Mouse (Mus musculus): ENCODE results near the gene Mgat2. TPM values are rescaled to one million over a fixed set of nuclear protein-coding genes. Genes with fewer than 3 reads are reported as not detected.

The Mgat2 gene
- polyA plus RNA-seq, 1 experiment from 2014 or later = 37.0 TPM

DNA sequence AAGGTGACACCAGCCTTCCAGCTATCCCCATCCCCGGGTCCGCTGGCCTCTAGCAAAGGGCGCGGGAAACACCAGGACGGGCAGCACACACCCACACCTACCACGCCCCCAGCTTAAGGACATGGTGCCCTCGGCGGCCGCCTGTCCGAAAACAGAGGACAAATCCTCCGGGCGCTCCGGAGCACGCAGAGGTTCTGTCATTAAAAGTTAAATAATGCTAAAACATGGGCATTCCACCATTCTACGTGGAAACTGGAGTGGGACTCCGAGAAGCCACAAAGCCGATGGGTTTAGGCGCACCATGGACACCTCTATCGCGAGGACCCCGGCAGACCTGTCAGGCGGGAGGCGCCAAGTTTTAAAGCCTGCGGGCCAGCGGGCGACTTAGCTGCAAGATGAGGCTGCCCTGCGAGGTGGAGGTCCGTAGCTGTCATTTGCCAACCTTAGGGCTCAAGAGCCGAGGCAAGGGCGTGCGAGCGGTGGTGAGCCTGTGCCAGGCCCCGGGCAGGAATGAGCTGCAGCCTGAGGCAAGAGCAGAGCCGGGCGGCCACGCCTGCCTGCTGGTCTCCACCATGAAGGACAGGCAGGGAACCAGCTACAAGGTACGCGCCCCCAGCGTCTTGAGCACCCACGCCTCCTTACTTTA lies 15.4 kb upstream of the Mgat2 start, which contains the start of gene Lrr1:
Gene Lrr1, plus strand, starts transcription at position 354 of the 646 bp plus-strand sequence.
- H3K9me3 ChIP-seq (ENCODE audit: control insufficient read depth, low read length) = no peaks in the 10 kb centered on the region

DNA sequence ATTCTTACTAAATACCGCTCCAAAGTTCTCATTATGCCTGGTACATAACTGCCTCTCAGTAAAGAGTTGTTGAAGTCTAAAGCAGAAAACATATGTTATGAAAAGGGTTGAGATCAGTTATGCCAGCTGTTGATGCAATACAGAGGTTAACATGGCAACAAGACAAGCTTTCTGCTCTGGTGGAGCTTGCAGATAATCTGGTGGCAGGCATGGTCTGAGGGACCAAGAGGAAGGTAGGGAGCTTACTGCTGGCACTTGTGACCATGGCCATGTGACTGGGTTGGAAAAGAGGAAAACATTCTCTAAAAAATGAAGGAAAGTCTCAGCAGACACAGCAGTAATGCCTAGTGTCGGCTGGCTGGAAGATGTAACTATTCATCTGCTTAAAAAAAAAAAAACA lies 12.7 kb upstream of the Mgat2 start:
- ATAC-seq (ENCODE audit: insufficient read depth, low FRiP score, low TSS enrichment) = no peak
- no peak for DNase-seq (ENCODE audit: low spot score)
- H3K27me3 ChIP-seq (ENCODE audit: control insufficient read depth, insufficient read depth, low read length) = no peaks in the 10 kb centered on the region
- no peak overlapping the region for H3K4me3 ChIP-seq (ENCODE audit: low read depth, low read length)
- no peaks in the 10 kb centered on the region for H3K4me1 ChIP-seq (ENCODE audit: control insufficient read depth, insufficient read depth, low read length)
- no peak overlapping the region for H3K4me2 ChIP-seq (ENCODE audit: low read depth)
- H3K36me3 ChIP-seq (ENCODE audit: control insufficient read depth, insufficient read depth, low read length) = no peaks in the 10 kb centered on the region; the same call in 1 of the 2 replicates
- WGBS = 94% methylated on average over 2 of the region's 2 CpGs
- H3K9me3 ChIP-seq (ENCODE audit: control insufficient read depth, low read length) = no peaks in the 10 kb centered on the region
- H3K27ac ChIP-seq (ENCODE audit: low read depth, low read length) = no peak overlapping the region
- no peak overlapping the region for H3K9ac ChIP-seq (ENCODE audit: low read length)

More for the DNA sequence above, 15.4 kb upstream of the Mgat2 start, which contains the start of gene Lrr1:
- ATAC-seq (ENCODE audit: insufficient read depth, low FRiP score, low TSS enrichment) (peak; percentile 92), DNase-seq (ENCODE audit: low spot score) (peak; percentile 89)
- Histone ChIP-seq H3K36me3 (ENCODE audit: control insufficient read depth, insufficient read depth, low read length) (no peaks in the 10 kb centered on the region), H3K4me2 (ENCODE audit: low read depth) (peak within 1 kb of the TSS; percentile 71), H3K9ac (ENCODE audit: low read length) (peak within 1 kb of the TSS; percentile 66), H3K27ac (ENCODE audit: low read depth, low read length) (no peak within 1 kb of the TSS), H3K4me3 (ENCODE audit: low read depth, low read length) (peak within 1 kb of the TSS; percentile 73), H3K4me1 (ENCODE audit: control insufficient read depth, insufficient read depth, low read length) (no peaks in the 10 kb centered on the region), H3K27me3 (ENCODE audit: control insufficient read depth, insufficient read depth, low read length) (no peaks in the 10 kb centered on the region)
- under 1% methylated on average over 40 of the region's 40 CpGs for WGBS

DNA sequence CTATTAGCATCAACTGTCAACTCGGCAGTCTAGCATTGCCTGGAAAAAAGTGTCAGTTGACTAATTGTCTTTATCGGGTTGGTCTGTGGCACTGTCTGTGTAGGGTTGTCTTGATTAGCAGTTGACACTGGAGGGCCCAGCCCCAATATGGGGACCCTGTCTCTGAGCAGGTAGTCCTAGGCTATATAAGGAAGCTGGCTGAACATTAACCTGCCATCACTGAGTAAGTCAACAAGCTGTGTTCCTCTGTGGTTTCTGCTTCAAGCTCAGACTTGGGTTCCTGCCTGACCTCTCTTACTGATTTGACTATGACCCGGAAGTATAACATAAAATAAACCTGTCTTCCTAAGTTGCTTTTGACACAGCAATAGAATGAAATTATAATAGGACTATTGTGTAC lies 8.0 kb upstream of the Mgat2 start:
- no peak overlapping the region for H3K9ac ChIP-seq (ENCODE audit: low read length)
- H3K4me1 ChIP-seq (ENCODE audit: control insufficient read depth, insufficient read depth, low read length) = no peaks in the 10 kb centered on the region
- no peak for DNase-seq (ENCODE audit: low spot score)
- H3K36me3 ChIP-seq (ENCODE audit: control insufficient read depth, insufficient read depth, low read length) = peaks cover 2% of the 10 kb centered on the region
- H3K27me3 ChIP-seq (ENCODE audit: control insufficient read depth, insufficient read depth, low read length) = no peaks in the 10 kb centered on the region
- no peaks in the 10 kb centered on the region for H3K9me3 ChIP-seq (ENCODE audit: control insufficient read depth, low read length)
- 90% methylated on average over 3 of the region's 3 CpGs for WGBS
- H3K27ac ChIP-seq (ENCODE audit: low read depth, low read length) = no peak overlapping the region
- ATAC-seq (ENCODE audit: insufficient read depth, low FRiP score, low TSS enrichment) = no peak
- no peak overlapping the region for H3K4me2 ChIP-seq (ENCODE audit: low read depth)
- H3K4me3 ChIP-seq (ENCODE audit: low read depth, low read length) = no peak overlapping the region

DNA sequence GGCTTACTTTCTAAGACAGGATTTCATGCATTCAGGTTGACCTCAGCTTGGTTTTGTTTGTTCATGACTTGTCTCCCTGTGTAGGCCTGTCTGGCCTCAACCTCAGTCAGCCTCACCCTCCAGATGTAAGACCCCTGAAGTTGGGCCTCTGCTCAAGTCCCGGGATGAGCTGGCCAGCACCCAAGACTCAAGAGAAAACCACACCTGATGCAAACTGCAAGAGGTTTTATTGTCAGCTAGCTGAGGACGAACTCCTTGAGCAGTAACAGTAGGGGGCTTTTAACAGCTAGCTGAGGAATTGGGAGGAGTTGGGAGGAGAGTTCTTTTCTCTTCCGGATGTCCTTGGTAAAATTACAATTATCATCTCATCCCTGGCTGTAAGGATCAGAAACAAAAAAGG lies 6.4 kb upstream of the Mgat2 start:
- Histone ChIP-seq H3K36me3 (ENCODE audit: control insufficient read depth, insufficient read depth, low read length) (peaks cover 2% of the 10 kb centered on the region), H3K9ac (ENCODE audit: low read length) (no peak overlapping the region), H3K9me3 (ENCODE audit: control insufficient read depth, low read length) (no peaks in the 10 kb centered on the region), H3K4me1 (ENCODE audit: control insufficient read depth, insufficient read depth, low read length) (no peaks in the 10 kb centered on the region), H3K27ac (ENCODE audit: low read depth, low read length) (no peak overlapping the region), H3K4me3 (ENCODE audit: low read depth, low read length) (no peak overlapping the region), H3K4me2 (ENCODE audit: low read depth) (no peak overlapping the region), H3K27me3 (ENCODE audit: control insufficient read depth, insufficient read depth, low read length) (no peaks in the 10 kb centered on the region)
- WGBS = 83% methylated on average over 3 of the region's 3 CpGs
- DNase-seq (ENCODE audit: low spot score) = no peak
- ATAC-seq (ENCODE audit: insufficient read depth, low FRiP score, low TSS enrichment) = no peak

DNA sequence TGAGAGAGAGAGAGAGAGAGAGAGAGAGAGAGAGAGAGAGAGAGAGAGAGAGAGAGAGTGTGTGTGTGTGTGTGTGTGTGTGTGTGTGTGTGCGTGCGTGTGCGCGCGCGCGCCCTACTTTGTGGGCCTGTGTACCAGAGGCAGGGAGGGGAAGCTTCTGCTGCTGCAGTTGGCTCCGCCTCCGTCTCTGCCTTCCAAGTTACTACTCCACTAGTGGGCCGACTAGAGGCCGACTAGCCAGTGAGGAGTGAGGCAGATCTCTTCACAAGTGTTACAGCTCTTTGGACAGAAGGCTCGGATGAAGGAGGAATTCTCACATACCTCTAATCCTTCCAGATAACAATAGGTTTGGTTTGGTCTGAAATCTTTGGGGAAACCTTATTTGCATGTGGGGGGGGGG lies 4.6 kb upstream of the Mgat2 start:
- no peak for ATAC-seq (ENCODE audit: insufficient read depth, low FRiP score, low TSS enrichment)
- H3K4me3 ChIP-seq (ENCODE audit: low read depth, low read length) = no peak overlapping the region
- no peaks in the 10 kb centered on the region for H3K27me3 ChIP-seq (ENCODE audit: control insufficient read depth, insufficient read depth, low read length)
- H3K9me3 ChIP-seq (ENCODE audit: control insufficient read depth, low read length) = no peaks in the 10 kb centered on the region
- no peak overlapping the region for H3K9ac ChIP-seq (ENCODE audit: low read length)
- H3K4me2 ChIP-seq (ENCODE audit: low read depth) = no peak overlapping the region
- DNase-seq (ENCODE audit: low spot score) = no peak
- H3K27ac ChIP-seq (ENCODE audit: low read depth, low read length) = no peak overlapping the region
- WGBS = 63% methylated on average over 12 of the region's 12 CpGs
- peaks cover 2% of the 10 kb centered on the region for H3K36me3 ChIP-seq (ENCODE audit: control insufficient read depth, insufficient read depth, low read length)
- H3K4me1 ChIP-seq (ENCODE audit: control insufficient read depth, insufficient read depth, low read length) = peaks cover 2% of the 10 kb centered on the region; the same call in 1 of the 2 replicates

GRCm38 (mm10) chr12:69181800-69182199 lies 2.2 kb upstream of the Mgat2 start:
- Histone ChIP-seq H3K36me3 (ENCODE audit: control insufficient read depth, insufficient read depth, low read length) (no peaks in the 10 kb centered on the region), H3K27ac (ENCODE audit: low read depth, low read length) (no peak overlapping the region), H3K27me3 (ENCODE audit: control insufficient read depth, insufficient read depth, low read length) (no peaks in the 10 kb centered on the region), H3K9me3 (ENCODE audit: control insufficient read depth, low read length) (no peaks in the 10 kb centered on the region), H3K4me2 (ENCODE audit: low read depth) (no peak overlapping the region), H3K9ac (ENCODE audit: low read length) (no peak overlapping the region), H3K4me1 (ENCODE audit: control insufficient read depth, insufficient read depth, low read length) (peaks cover 12% of the 10 kb centered on the region), H3K4me3 (ENCODE audit: low read depth, low read length) (no peak overlapping the region)
- ATAC-seq (ENCODE audit: insufficient read depth, low FRiP score, low TSS enrichment) (no peak), DNase-seq (ENCODE audit: low spot score) (no peak)
- WGBS = 91% methylated on average over 4 of the region's 4 CpGs

- peak; percentile 58 for ATAC-seq (ENCODE audit: insufficient read depth, low FRiP score, low TSS enrichment)
- DNase-seq (ENCODE audit: low spot score) = peak; percentile 63
- Histone ChIP-seq H3K9ac (ENCODE audit: low read length) (peak overlapping the region; percentile 88), H3K27ac (ENCODE audit: low read depth, low read length) (peak overlapping the region; percentile 86), H3K9me3 (ENCODE audit: control insufficient read depth, low read length) (no peaks in the 10 kb centered on the region), H3K4me2 (ENCODE audit: low read depth) (peak overlapping the region; percentile 92), H3K4me3 (ENCODE audit: low read depth, low read length) (peak overlapping the region; percentile 86), H3K36me3 (ENCODE audit: control insufficient read depth, insufficient read depth, low read length) (no peaks in the 10 kb centered on the region), H3K27me3 (ENCODE audit: control insufficient read depth, insufficient read depth, low read length) (no peaks in the 10 kb centered on the region), H3K4me1 (ENCODE audit: control insufficient read depth, insufficient read depth, low read length) (peaks cover 13% of the 10 kb centered on the region)
- 2% methylated on average over 77 of the region's 86 CpGs for WGBS
These were observed 662 bp downstream of the Mgat2 start for GRCm38 (mm10) chr12:69184342-69185295.

- ATAC-seq (ENCODE audit: insufficient read depth, low FRiP score, low TSS enrichment) (no peak), DNase-seq (ENCODE audit: low spot score) (no peak)
- H3K9ac ChIP-seq (ENCODE audit: low read length) = peak overlapping the region; percentile 88
- H3K4me2 ChIP-seq (ENCODE audit: low read depth) = peak overlapping the region; percentile 92
- H3K4me1 ChIP-seq (ENCODE audit: control insufficient read depth, insufficient read depth, low read length) = peaks cover 13% of the 10 kb centered on the region
- H3K27me3 ChIP-seq (ENCODE audit: control insufficient read depth, insufficient read depth, low read length) = no peaks in the 10 kb centered on the region
- H3K36me3 ChIP-seq (ENCODE audit: control insufficient read depth, insufficient read depth, low read length) = no peaks in the 10 kb centered on the region
- H3K27ac ChIP-seq (ENCODE audit: low read depth, low read length) = no peak overlapping the region
- no peaks in the 10 kb centered on the region for H3K9me3 ChIP-seq (ENCODE audit: control insufficient read depth, low read length)
- 76% methylated on average over 7 of the region's 7 CpGs for WGBS
- H3K4me3 ChIP-seq (ENCODE audit: low read depth, low read length) = peak overlapping the region; percentile 86
These were observed 1.4 kb downstream of the Mgat2 start for GRCm38 (mm10) chr12:69185371-69185770.

Data from neural tube, embryonic 11.5 days (tissue).